Mouse (Mus musculus): ENCODE measurements around the gene Sepsecs. TPM values are rescaled to one million over a fixed set of nuclear protein-coding genes. Genes with fewer than 3 reads are reported as not detected.

Sepsecs gene
- polyA plus RNA-seq, 1 experiment from 2014 or later = 6.6 TPM

DNA sequence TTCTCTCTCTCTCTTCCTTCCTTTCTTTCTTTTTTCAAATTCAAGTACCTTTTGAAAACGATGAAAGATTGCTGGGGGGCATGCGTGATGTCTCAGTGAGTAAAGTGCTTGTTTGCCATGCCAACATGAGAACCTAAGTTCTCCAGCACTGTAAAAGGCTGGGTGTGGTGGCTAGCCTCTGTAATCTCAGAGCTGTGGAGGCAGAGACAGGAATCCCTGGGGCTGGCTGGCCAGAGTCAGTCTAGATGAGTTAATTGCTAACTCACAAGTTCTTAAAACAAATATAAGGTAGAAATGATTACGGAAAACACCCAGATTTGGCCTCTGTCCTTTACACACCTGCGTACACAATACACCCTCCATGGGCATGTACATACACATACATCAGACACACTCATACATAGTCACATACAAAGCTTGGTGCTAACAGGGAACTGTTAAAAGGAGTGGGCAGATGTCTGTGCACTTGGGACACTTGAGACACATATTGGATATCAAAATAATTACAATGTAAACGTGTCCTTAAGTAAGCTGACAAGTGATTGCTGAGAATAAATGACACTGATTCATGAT is 9.1 kb upstream of the Sepsecs start:
- Histone ChIP-seq H3K9ac (ENCODE audit: low read depth, low read length) (no peak overlapping the region), H3K36me3 (ENCODE audit: control insufficient read depth, insufficient read depth, low read length) (no peaks in the 10 kb centered on the region), H3K4me1 (ENCODE audit: control insufficient read depth, insufficient read depth, low read depth, low read length) (no peaks in the 10 kb centered on the region), H3K9me3 (ENCODE audit: control insufficient read depth, low read length) (no peaks in the 10 kb centered on the region), H3K4me2 (ENCODE audit: low read length) (no peak overlapping the region), H3K4me3 (ENCODE audit: low read length) (no peak overlapping the region), H3K27me3 (replicated peaks; ENCODE audit: control insufficient read depth, insufficient read depth, low read length) (no peaks in the 10 kb centered on the region), H3K27ac (ENCODE audit: low read depth, low read length) (no peak overlapping the region)
- 87% methylated on average over 5 of the region's 5 CpGs for WGBS
- no peak for ATAC-seq

DNA sequence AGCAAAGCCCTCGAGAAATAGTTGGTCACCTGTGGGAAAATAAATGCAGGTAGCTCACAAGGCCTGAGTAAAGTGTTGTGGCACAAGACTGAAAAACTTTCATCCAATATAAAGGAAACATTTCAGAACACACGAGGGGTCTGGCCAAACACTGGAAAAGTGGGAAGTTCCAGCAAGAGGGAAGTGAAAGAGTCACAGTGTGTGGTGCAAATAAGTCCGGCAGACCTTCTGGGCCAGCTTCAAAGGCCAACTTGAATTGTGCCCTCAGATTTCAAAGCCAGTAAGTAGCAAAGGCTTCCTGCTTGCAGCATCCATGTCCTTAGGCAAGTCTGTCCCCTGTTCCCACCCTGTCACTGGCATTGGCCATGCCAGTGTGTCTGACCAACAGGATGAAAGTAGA is 7.6 kb upstream of the Sepsecs start:
- Histone ChIP-seq H3K27me3 (replicated peaks; ENCODE audit: control insufficient read depth, insufficient read depth, low read length) (no peaks in the 10 kb centered on the region), H3K27ac (ENCODE audit: low read depth, low read length) (no peak overlapping the region), H3K9me3 (ENCODE audit: control insufficient read depth, low read length) (no peaks in the 10 kb centered on the region), H3K36me3 (ENCODE audit: control insufficient read depth, insufficient read depth, low read length) (no peaks in the 10 kb centered on the region), H3K4me3 (ENCODE audit: low read length) (no peak overlapping the region), H3K4me1 (ENCODE audit: control insufficient read depth, insufficient read depth, low read depth, low read length) (no peaks in the 10 kb centered on the region), H3K4me2 (ENCODE audit: low read length) (no peak overlapping the region), H3K9ac (ENCODE audit: low read depth, low read length) (no peak overlapping the region)
- 75% methylated on average over 3 of the region's 3 CpGs for WGBS
- ATAC-seq = no peak

DNA sequence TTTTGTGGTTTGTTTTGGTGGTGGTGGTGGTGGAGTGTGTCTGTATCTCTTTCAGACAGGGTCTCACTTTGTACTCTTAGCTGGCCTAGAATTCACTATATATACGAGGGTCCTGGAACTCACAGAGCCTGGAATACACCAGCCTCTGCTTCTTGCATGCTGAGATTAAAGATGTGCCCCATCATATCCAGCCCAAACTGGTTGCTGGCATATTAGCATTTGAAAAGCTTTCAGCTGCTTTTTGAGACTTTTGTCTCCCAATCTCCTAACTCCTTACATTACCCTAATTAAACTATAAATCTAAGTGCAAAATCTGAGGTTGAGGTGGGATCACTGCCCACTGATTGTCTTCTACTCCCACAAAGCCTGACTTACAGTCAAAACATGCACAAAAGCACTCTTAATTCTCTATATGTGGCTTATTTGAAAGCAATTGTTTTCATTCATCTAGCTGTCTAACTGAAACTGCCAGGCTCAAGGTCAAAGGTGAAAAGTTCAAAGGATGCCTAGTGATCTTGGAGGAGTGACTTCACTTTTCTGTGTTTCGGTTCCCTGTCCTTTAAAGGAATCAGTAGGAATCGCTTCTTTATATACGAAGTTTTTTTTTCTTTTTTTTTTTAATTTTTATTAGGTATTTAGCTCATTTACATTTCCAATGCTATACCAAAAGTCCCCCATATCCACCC is 5.0 kb upstream of the Sepsecs start:
- no peak overlapping the region for H3K4me2 ChIP-seq (ENCODE audit: low read length)
- H3K27ac ChIP-seq (ENCODE audit: low read depth, low read length) = no peak overlapping the region
- no peak for ATAC-seq
- H3K4me3 ChIP-seq (ENCODE audit: low read length) = no peak overlapping the region
- H3K9ac ChIP-seq (ENCODE audit: low read depth, low read length) = no peak overlapping the region
- WGBS = 37% methylated on average over 4 of the region's 4 CpGs
- no peaks in the 10 kb centered on the region for H3K4me1 ChIP-seq (ENCODE audit: control insufficient read depth, insufficient read depth, low read depth, low read length)
- H3K9me3 ChIP-seq (ENCODE audit: control insufficient read depth, low read length) = no peaks in the 10 kb centered on the region
- no peaks in the 10 kb centered on the region for H3K36me3 ChIP-seq (ENCODE audit: control insufficient read depth, insufficient read depth, low read length)
- H3K27me3 ChIP-seq (replicated peaks; ENCODE audit: control insufficient read depth, insufficient read depth, low read length) = no peaks in the 10 kb centered on the region

DNA sequence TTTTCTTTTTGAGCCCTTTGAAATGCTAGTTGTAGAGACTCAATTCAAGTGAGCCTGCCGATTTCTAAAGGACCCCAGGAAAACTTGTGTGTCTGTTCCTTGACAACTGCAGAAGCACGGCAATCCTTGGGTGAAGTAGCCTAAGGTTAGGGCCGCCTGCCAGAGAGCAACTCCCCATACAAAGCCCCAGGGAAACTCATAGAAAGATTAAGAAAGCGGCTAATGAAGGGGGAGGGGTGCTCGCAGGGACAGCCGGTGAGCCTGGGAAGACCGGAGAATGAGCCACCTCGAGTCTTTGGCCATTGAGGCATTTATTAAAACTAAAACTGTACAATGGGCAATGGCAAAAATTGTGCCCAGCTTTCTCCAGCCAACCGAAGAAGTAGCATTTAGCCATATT is 3.8 kb upstream of the Sepsecs start:
- Histone ChIP-seq H3K36me3 (ENCODE audit: control insufficient read depth, insufficient read depth, low read length) (no peaks in the 10 kb centered on the region), H3K9ac (ENCODE audit: low read depth, low read length) (no peak overlapping the region), H3K27me3 (replicated peaks; ENCODE audit: control insufficient read depth, insufficient read depth, low read length) (no peaks in the 10 kb centered on the region), H3K27ac (ENCODE audit: low read depth, low read length) (no peak overlapping the region), H3K4me2 (ENCODE audit: low read length) (no peak overlapping the region), H3K4me1 (ENCODE audit: control insufficient read depth, insufficient read depth, low read depth, low read length) (peaks cover 7% of the 10 kb centered on the region), H3K4me3 (ENCODE audit: low read length) (no peak overlapping the region), H3K9me3 (ENCODE audit: control insufficient read depth, low read length) (no peaks in the 10 kb centered on the region)
- 29% methylated on average over 9 of the region's 9 CpGs for WGBS
- ATAC-seq = no peak

DNA sequence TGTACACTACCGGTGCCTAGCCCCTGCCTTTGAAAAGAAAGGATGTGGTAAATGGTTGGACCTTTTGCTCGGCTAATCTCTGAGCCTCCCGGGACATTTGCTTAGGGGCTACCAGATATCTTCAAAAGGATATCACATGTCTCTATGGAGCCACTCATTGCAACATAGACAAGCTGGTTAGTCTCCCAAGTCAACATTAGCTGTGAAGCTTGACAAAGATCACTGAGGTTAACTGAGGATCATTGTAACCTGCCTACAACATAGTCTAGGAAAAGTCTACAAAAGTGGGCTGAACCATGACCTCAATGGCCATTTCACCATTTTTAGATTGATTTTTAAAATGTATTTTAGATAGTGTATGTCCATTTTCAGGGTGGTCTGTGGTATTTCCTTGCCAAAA is 1.2 kb upstream of the Sepsecs start:
- H3K9me3 ChIP-seq (ENCODE audit: control insufficient read depth, low read length) = no peaks in the 10 kb centered on the region
- peaks cover 7% of the 10 kb centered on the region for H3K4me1 ChIP-seq (ENCODE audit: control insufficient read depth, insufficient read depth, low read depth, low read length)
- no peak overlapping the region for H3K9ac ChIP-seq (ENCODE audit: low read depth, low read length)
- no peak for ATAC-seq
- no peak overlapping the region for H3K4me2 ChIP-seq (ENCODE audit: low read length)
- H3K27ac ChIP-seq (ENCODE audit: low read depth, low read length) = no peak overlapping the region
- no peaks in the 10 kb centered on the region for H3K36me3 ChIP-seq (ENCODE audit: control insufficient read depth, insufficient read depth, low read length)
- H3K4me3 ChIP-seq (ENCODE audit: low read length) = no peak overlapping the region
- no peaks in the 10 kb centered on the region for H3K27me3 ChIP-seq (replicated peaks; ENCODE audit: control insufficient read depth, insufficient read depth, low read length)
- 92% methylated on average over 3 of the region's 3 CpGs for WGBS

DNA sequence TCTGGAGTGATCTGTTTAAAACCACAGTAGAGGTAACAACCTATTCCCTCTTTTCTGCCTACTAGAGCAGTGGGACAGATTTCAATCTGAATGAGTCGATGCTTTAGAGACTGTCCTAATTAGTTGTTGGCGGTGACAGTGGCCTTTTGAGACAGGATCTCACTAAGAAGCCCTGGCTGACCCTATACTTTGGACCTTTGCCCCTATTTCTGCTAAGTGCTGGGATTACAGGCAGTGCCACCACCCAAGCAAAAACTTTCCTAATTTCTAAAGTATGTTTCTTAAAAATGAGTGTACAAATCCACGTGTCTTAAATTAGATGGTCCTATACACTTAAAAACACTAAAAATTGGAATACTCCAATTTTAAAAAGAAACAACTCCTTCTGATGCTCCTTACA is 2.7 kb downstream of the Sepsecs start:
- Histone ChIP-seq H3K9me3 (ENCODE audit: control insufficient read depth, low read length) (no peaks in the 10 kb centered on the region), H3K9ac (ENCODE audit: low read depth, low read length) (no peak overlapping the region), H3K4me3 (ENCODE audit: low read length) (no peak overlapping the region), H3K27me3 (replicated peaks; ENCODE audit: control insufficient read depth, insufficient read depth, low read length) (no peaks in the 10 kb centered on the region), H3K4me2 (ENCODE audit: low read length) (no peak overlapping the region), H3K27ac (ENCODE audit: low read depth, low read length) (no peak overlapping the region), H3K4me1 (ENCODE audit: control insufficient read depth, insufficient read depth, low read depth, low read length) (peaks cover 7% of the 10 kb centered on the region), H3K36me3 (ENCODE audit: control insufficient read depth, insufficient read depth, low read length) (peaks cover 3% of the 10 kb centered on the region; the same call in 1 of the 2 replicates)
- no peak for ATAC-seq
- 95% methylated on average over 3 of the region's 3 CpGs for WGBS

DNA sequence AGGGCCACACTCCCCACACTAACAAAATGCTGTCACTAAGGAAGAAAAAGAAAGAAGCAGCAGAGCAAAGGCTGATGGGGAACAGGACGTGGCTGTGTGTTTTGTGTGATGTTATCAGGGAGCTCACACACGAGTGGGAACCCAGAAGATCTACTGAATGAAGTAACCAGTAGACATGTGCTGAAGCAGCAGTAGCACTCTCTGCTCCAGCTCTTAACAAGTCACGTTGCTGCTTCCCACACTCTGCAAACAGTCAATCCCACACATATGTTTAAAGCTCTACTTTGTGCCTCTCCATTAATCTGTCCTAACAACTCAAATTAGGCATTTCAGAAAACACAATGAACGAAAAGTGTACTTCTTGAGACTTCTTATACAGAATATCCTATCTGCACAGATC is 11.6 kb downstream of the Sepsecs start:
- H3K27me3 ChIP-seq (replicated peaks; ENCODE audit: control insufficient read depth, insufficient read depth, low read length) = no peaks in the 10 kb centered on the region
- H3K9ac ChIP-seq (ENCODE audit: low read depth, low read length) = no peak overlapping the region

DNA sequence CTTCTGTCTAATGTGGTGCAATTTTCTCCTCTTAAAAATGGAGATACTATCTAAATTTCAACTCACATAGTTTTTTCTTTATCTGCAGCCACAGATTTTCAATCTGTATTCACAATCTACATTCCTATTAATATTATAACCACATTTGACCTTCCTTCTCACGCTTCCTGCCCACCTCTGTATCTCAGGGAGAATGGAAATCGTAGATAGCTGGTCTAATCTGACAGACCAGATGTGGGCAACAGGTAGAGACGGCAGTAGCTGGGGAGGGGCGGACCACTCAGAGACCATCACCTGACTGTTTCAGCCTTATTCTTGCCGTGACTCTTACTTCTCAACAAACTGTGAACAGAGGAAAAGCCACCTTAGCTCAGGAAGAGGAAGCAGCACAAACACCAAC is 12.2 kb downstream of the Sepsecs start:
- H3K9ac ChIP-seq (ENCODE audit: low read depth, low read length) = no peak overlapping the region
- no peaks in the 10 kb centered on the region for H3K9me3 ChIP-seq (ENCODE audit: control insufficient read depth, low read length)
- no peak overlapping the region for H3K4me2 ChIP-seq (ENCODE audit: low read length)
- no peaks in the 10 kb centered on the region for H3K4me1 ChIP-seq (ENCODE audit: control insufficient read depth, insufficient read depth, low read depth, low read length)
- WGBS = 92% methylated on average over 5 of the region's 5 CpGs
- H3K4me3 ChIP-seq (ENCODE audit: low read length) = no peak overlapping the region
- no peak for ATAC-seq
- peaks cover 7% of the 10 kb centered on the region for H3K36me3 ChIP-seq (ENCODE audit: control insufficient read depth, insufficient read depth, low read length)
- H3K27me3 ChIP-seq (replicated peaks; ENCODE audit: control insufficient read depth, insufficient read depth, low read length) = no peaks in the 10 kb centered on the region
- H3K27ac ChIP-seq (ENCODE audit: low read depth, low read length) = no peak overlapping the region

More for the DNA sequence above, 11.6 kb downstream of the Sepsecs start:
- H3K27ac ChIP-seq (ENCODE audit: low read depth, low read length) = no peak overlapping the region
- H3K4me1 ChIP-seq (ENCODE audit: control insufficient read depth, insufficient read depth, low read depth, low read length) = no peaks in the 10 kb centered on the region
- no peak overlapping the region for H3K4me2 ChIP-seq (ENCODE audit: low read length)
- WGBS = 82% methylated on average over 4 of the region's 4 CpGs
- peaks cover 5% of the 10 kb centered on the region for H3K36me3 ChIP-seq (ENCODE audit: control insufficient read depth, insufficient read depth, low read length)
- no peaks in the 10 kb centered on the region for H3K9me3 ChIP-seq (ENCODE audit: control insufficient read depth, low read length)
- ATAC-seq = no peak
- no peak overlapping the region for H3K4me3 ChIP-seq (ENCODE audit: low read length)

DNA sequence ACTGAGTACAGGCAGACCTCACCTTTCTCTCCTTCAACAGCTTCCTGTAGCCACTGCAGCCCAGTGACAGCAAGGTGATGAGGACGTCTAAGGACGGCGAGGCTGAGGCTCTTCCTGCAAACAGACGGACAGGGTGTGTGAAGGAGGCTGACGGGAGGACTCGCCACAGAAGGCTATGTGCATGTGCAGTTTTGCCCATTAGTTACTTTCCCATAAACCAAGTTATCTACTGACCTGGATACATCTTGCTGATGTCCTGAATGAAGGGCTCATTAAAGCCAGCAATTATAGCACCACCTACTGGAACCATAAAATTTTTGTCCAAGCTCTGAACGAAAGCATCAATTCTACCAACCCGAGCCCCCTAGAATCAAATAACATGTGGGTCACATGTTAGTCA is 13.5 kb downstream of the Sepsecs start:
- Histone ChIP-seq H3K27ac (ENCODE audit: low read depth, low read length) (no peak overlapping the region), H3K9ac (ENCODE audit: low read depth, low read length) (no peak overlapping the region), H3K9me3 (ENCODE audit: control insufficient read depth, low read length) (no peaks in the 10 kb centered on the region), H3K27me3 (replicated peaks; ENCODE audit: control insufficient read depth, insufficient read depth, low read length) (no peaks in the 10 kb centered on the region), H3K4me1 (ENCODE audit: control insufficient read depth, insufficient read depth, low read depth, low read length) (no peaks in the 10 kb centered on the region), H3K36me3 (ENCODE audit: control insufficient read depth, insufficient read depth, low read length) (peaks cover 7% of the 10 kb centered on the region), H3K4me3 (ENCODE audit: low read length) (no peak overlapping the region), H3K4me2 (ENCODE audit: low read length) (no peak overlapping the region)
- 71% methylated on average over 8 of the region's 8 CpGs for WGBS
- ATAC-seq = no peak
